Mouse (Mus musculus) small intestine, adult 2 months (tissue): ENCODE data around the gene Brd2.
A peak's percentile ranks its signal among the peaks of the same experiment; 100 is the strongest.

Experiments
- CTCF ChIP-seq: fragments of 200-500 bp; IDR thresholded peaks from 2 replicates; pipeline ENCODE4 v1.5.1; 2012; ENCODE audit warnings: low read depth, mild to moderate bottlenecking, control low read depth, inconsistent platforms, low read length, moderate library complexity, mixed read lengths; ENCODE audit not compliant: insufficient replicate concordance, insufficient read length; ENCODE audit errors: extremely low read depth
- POLR2A ChIP-seq: fragments of 200-500 bp; IDR thresholded peaks from 2 replicates; pipeline ENCODE4 v1.6.1; 2012; ENCODE audit warnings: low read depth, mild to moderate bottlenecking, control low read depth, inconsistent platforms, low read length, moderate library complexity

DNA sequence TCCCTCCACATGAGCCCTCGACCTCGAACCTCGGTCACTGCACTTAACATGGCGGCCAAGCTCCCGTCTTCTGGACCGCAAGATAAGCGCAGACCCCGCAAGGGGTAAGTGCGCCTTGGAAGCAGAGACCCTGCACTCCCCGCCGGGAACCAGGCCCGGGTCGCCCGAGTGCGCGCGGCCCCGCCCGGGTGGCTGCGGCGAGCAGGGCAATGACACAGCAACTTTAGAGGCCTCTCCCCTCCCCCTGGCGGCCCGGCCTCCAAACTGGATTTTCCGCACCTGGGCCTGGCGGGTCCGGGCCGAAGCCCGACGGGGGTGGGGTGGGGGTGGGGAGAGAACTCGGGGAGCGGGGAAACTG, 1.6 kb downstream of the Brd2 start:
- peak; percentile 63 for TF ChIP-seq POLR2A
- no peak for TF ChIP-seq CTCF
